Mouse (Mus musculus) adrenal gland, adult 8-10 months (tissue): ENCODE results near the gene Layn. TPM values are rescaled to one million over a fixed set of nuclear protein-coding genes. Genes with fewer than 3 reads are reported as not detected.

Experiments
- DNase-seq: peaks from one replicate; pipeline ENCODE4 v3.0.0; 2022
- microRNA-seq, 2 experiments: library from miRNA; unstranded; fragments of <30 nt; microRNA quantifications; one replicate each; pipeline ENCODE4 v1.2.0; 2022
- total RNA-seq, 4 experiments: library from RNA; stranded (reverse); gene quantifications; 2 replicates each; pipeline ENCODE4 v1.2.4; 2022

Gene Layn
- total RNA-seq, 4 experiments from 2014 or later, result 6.1 to 10.9 (median 9.7) TPM

DNA sequence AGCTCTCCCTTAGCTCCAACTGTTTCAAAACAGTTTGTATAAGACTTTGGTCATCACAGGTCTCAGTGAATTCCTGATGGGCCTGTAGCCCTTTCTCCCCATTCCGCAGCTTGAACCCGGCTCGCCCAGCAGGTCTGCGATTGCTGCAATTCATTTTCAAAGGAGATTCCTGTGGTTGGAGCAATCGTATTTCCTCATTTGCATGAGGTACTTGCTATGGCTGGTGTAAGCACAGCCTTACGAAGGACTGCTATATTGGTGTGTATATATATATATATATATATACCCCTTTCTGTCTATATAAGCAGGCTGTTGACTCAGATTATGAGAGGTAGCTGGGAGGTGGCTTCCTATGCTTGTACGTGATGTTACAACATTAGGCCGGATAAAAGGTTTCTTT, 44.6 kb downstream of the Layn start:
- DNase-seq, result no peak

DNA sequence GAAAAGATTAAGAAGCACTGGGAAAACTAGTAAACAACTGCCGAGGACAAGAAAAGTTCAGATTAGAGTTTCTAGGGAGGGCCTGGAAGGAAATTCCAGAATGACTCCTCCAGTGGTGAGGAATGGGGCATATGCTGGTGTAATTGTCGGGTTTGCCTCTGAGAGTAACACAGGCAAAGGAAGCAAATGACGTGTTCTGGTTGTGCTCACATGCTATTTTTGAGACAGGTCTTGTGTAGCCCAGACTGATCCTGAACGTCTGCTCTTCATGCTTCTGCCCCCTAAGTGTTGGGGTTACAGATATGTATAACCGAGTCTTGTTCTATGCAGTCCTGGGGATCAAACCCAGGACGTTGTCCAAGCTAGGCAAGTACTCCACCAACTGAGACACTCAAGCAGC, 45.3 kb downstream of the Layn start:
- DNase-seq, result no peak

DNA sequence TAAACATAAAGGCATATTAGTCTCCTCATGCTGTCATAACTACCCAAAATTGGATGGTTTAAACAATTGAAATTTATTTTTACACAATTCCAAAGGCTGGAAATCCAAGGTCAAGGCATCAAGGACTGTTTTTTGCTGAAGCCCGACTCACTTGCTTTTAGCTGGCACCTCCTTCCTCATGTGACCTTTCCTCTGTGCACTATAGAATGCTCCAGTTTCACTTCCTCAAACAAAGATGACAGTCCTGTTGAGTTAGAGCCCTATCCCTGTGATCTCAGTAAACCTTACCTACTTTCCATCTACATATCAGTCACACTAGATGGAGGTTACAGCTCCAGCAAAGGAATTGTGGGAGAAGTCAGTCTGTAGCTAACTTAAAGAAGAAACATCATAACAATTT, 46.7 kb downstream of the Layn start:
- no peak for DNase-seq

DNA sequence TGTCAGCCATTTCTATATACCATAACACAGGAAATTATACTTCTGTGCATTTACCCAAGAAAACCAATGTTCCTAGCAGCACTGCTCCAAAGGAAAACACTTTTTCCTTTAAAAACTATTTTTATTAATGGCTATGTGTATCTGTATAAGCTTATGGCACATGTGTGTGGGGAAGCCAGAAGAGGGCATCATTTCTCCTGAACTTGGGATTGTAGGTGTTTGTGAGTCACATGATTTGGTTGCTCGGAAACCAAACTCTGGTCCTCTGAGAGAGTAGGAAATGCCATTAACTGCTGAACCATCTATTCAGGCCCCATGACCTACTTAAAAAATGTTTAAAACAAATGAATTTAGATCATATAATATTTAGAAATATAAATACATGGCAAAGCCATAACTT, 49.9 kb downstream of the Layn start:
- no peak for DNase-seq

DNA sequence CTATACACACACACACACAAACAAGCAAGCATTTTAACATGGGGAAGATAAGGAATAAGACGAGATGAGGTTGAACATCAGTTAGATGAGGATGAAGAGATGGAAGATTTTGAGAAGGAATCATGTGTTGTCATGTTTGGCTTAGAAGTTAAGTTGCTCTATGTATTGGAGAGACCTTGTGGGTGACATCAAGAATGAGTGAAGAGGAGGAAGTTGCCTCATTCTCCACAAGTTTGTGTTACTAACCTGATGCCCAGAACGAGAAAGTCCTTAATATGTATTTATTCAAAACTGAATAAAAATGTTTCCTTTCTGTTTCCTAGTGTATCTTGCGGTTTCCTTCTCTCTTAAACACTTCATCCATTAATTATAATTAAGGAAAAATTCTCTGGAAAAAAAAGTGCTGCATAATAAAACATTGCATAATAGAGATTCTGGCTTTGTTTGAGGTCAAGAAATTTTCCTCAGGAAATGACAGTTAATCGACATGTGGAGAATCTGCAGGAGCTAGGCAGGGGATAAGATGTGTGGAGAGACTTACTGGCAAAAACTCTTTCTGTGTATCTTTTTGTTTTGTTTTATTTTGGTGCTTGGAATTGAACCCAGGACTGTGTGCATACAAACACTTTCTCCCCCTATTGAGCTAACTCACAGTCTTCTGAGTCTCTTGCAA, 55.6 kb downstream of the Layn start:
- no peak for DNase-seq

DNA sequence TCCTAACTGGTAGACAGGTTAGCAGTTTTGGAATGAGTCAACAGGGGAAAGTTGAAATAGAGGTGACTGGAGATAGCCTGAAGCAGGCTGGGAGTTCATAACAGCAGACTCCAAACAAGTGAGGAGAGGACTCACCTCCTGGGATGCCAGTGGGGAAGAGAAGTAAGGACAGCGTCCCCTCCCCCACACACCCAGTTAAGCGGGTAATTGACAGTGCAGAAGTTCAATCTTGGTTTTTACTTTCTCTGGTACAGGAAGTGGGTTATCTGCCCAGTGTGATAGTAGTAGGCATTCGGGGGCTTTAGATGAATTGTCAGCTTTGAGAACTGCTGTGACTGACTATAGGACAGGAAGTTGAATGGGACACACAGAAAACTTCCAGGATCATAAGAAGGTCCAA, 56.5 kb downstream of the Layn start:
- DNase-seq, result no peak

DNA sequence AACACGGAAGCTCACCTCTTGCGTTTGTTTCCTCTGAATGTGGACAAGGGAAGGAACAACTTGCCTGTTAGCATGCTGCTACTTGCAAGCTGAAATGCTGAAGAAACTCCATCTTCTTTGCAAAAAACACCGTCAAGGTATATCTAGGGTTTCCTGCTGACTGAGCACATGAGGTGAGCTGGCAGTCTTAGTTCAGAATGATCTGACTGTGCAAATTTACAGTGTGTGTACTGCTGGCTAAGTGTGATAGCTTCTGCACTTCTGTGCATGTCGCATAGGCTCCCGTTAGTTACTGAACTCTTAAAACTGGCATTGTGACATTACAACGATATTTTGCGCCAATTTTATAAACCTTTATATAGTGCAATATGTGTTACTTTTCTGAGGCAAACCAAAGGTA, 57.2 kb downstream of the Layn start:
- no peak for DNase-seq

DNA sequence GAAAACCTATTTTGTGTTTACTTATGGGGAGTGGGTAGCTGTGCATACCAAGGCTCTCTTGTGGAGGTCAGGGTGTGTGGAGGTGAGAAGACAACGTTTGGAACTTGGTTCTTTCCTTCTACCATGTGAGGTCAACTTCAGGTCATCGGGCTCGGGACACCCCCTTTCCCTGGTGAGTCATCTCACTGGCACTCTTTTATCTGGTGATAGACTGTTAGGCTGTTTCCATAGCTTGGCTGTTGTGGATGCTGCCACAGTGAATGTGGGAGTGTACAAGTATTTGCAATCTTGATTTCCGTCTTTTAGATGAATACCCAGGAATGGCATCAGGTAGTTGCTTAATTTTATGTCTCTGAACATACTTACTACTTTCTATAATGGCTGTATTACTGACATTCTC, 61.2 kb downstream of the Layn start:
- DNase-seq, result no peak

DNA sequence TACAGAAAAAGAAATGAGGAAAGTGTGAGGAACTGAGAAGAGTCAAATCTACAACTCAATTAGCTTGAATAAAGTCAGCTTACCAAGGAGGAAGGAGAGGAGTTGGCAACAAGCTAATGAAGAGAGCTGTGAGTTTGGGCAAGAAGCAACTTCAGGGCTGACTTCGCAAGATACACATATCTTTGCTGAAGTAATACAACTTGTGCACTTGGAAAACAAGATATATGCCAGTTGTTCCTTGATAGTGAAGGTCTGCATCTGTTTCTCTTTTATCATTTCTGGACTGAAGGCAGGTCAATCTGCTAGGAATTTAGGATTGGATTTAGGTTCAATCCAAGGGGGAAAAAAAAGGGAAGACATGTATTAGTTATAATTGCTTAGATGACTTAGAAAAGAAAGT, 63.2 kb downstream of the Layn start:
- no peak for DNase-seq

DNA sequence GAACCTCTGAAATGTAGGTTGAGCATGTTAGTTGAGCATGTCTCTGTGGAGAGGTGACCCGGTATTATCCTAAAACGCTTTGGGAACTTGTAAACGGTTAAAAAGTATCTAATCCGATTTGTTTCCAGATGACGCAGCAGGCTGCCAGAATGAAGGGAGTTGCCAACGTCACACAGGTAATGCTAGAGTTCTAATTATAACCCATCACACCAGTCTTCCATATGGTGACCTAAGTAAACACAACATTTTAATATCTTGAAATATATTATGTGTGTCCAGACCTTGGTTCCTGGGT, 67.3 kb downstream of the Layn start:
- DNase-seq, result peak; percentile 9

DNA sequence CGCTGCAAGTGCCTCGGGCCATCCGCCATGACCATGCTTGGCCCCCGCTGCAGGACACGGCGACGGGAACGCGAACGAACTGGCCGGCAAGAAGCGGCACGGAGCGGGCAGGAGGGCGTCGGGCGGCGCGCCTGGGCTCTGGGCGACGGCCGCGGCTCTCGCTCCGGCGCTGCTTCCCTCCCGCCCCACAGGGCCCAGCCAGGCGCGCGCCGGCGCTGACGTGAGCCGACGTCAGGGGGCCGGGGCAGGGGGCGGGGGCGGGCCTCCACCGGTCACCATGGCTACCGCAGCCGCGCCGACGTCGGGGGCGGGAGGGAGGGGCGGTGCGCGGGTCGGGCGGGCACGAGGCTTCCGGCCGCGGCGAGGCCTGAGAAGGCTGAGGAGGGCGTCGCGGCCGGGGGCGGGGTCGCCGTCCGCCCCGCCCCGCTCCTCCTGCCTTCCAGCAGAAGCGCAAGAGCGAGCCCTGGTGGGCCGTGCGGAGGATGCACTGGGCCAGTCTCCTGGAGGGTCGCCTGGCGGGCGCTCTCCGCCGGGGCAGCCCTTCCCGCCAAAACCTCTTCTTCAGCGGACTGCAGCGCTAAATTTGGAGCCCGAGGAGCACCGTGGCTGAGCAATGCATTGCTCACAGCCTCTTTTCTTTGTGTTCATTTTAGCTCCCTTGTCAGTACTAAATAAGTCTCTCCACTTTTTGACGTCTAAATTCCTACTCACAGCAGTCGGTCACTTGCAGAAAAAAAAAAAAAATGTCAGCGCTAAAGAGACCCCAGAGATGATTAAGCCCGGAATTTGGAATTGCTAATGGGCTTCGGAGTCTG, 67.8 kb downstream of the Layn start, which contains the start of gene Sik2:
Gene Sik2, minus strand, starts transcription at position 233 of the 815 bp plus-strand sequence.
- DNase-seq, result peak; percentile 84

DNA sequence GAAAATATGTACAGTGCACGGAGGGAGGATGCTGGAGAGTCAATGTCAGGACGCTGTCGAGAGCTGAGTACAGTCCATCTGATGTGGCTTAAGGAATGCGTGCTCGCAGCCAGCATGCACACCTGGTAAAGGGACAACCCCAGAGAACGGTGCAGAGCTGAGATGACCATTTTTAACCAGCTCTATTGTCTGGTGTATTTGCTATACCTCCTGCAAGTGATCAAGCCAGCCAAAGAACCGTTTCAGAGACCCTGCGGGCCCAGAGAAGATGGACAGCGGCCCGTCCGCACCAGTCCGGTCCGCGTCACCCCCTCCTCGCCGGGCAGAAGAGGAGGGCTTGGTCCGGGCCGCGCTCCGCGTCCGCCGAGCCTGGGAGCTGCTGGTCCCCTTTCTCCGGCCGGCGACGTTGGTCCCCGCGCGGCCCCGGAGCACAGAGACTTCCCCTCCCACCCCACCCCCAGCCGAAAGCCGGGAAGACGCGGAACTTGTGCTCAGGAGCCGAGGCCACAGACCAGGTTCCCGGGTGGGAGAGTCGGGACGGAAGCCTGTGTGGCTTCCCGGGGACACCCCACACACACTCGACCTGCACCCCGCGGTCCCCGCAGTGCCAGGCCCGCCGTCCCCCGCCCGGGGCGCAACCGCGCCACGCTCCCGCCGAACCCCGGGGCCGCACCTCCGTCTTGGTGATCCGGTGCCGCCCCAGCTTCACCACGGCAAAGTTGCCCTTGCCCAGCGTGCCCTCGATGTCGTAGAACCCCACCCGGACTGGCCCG, 68.6 kb downstream of the Layn start:
- no peak for DNase-seq

DNA sequence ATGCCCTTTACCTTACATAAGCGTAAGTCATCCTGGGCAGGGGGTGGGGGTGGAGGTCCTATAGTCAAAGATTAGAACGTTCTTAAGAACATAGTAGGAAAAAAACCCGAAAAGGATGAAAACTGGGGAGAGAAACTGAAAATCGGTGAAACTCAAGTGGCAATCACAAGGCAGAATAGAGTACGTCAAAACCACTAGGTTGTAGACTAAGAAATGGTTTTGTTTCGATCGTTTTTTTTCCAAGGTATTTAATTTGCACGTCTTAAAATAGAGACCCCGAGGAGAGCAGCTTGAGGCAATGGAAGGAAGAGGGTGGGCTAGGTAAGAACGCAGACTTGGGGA, 69.2 kb downstream of the Layn start:
- DNase-seq, result no peak

DNA sequence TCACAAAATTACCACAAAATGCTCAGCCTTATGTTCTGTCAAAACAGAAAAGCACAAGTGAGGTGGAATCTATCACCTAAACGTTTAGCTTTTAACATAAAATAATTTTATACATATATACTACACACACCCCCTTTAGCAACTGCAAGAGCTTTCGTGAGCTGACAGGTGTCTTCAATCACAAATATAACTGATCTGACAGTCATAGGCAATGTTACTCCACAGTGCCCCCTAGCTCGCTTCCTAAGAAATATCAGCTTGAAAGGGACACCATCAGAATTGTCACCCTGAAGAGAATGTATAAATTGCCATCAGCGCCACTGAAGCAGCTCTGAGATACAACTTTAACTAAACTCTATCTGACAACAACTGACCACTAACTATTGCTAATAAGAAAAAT, 70.0 kb downstream of the Layn start:
- DNase-seq, result peak; percentile 32

Small RNA genes lying within 50 kb of the gene (microRNA-seq; reads per million reads assigned to microRNA genes)
- gene Mir34b (45.9 to 76.2 reads per million in 2 experiments), gene Mir34c (1,058 to 1,930 reads per million in 2 experiments)

Other genes with a start within 250 kb of the Layn start
- gene Ppp2r1b, start 231.8 kb downstream of the Layn start, total RNA-seq, result 10 to 100 TPM; 32.9 to 46.7 (median 43.7) TPM
- gene Sik2, start 68.0 kb downstream of the Layn start, total RNA-seq, result 10 to 100 TPM; 58.6 to 85.4 (median 73.7) TPM
- gene Btg4, start 16.2 kb downstream of the Layn start, total RNA-seq, result not detected
- under 1 TPM in 2 of 4 experiments, not detected in 2; 0.49 to 0.70 TPM for gene 4833427G06Rik, start 25.0 kb upstream of the Layn start, total RNA-seq
- gene Gm32742, start 88.4 kb upstream of the Layn start, total RNA-seq, result not detected
- under 1 TPM; 0.35 to 0.71 (median 0.52) TPM for gene Pou2af1, start 136.6 kb upstream of the Layn start, total RNA-seq
- 1 to 10 TPM; 2.9 to 3.9 (median 3.5) TPM for gene Colca2, start 201.5 kb upstream of the Layn start, total RNA-seq